Mouse (Mus musculus): Measurements from ENCODE around the gene Cmklr1. TPM values are rescaled to one million over a fixed set of nuclear protein-coding genes. Genes with fewer than 3 reads are reported as not detected.

The Cmklr1 gene
- polyA plus RNA-seq, 1 experiment from 2014 or later = 1.7 TPM

DNA sequence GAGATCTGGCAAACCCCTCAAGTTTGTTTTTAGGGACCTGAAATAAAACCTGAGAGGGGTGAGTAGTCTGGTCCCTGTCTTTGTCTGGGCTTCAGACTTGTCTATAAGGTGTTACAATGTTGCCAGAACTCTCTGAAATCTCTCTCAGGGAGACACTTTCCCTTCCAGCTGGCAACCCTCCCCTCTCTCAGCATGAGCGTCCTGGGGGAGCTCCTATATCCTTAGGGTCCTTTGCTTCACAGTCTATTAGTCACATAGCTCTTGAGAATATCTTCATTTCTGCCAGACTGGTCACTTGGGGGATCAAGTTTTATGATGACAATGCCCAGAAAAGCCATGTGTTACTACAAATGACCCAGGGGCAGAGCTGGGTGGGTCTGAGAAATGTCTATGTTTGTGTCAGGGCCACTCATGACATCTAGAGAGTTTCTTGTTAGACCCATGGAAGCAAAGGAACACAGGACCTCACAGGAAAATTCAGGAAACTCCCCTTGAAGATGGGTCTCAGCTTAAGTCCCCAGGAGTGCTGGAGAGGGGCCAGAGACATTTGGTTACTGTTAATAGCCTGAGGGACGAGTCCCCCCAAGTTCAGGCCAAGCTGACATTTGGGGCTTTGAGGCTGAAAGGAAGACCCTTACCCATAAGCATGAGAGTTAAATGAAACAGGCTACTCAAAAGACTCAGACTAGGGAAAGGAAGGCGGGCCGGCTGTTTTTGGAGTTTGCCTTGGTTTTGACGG lies 66.6 kb downstream of the Cmklr1 start:
- Histone ChIP-seq H3K27ac (replicated peaks) (no peak overlapping the region), H3K27me3 (no peaks in the 10 kb centered on the region), H3K9me3 (replicated peaks) (no peaks in the 10 kb centered on the region), H3K36me3 (replicated peaks) (no peaks in the 10 kb centered on the region), H3K4me1 (replicated peaks) (no peaks in the 10 kb centered on the region), H3K9ac (no peak overlapping the region), H3K4me2 (no peak overlapping the region), H3K4me3 (replicated peaks) (no peak overlapping the region)
- 47% methylated on average over 5 of the region's 5 CpGs for WGBS (ENCODE audit: insufficient replicate concordance)
- ATAC-seq (ENCODE audit: insufficient read depth) = no peak

DNA sequence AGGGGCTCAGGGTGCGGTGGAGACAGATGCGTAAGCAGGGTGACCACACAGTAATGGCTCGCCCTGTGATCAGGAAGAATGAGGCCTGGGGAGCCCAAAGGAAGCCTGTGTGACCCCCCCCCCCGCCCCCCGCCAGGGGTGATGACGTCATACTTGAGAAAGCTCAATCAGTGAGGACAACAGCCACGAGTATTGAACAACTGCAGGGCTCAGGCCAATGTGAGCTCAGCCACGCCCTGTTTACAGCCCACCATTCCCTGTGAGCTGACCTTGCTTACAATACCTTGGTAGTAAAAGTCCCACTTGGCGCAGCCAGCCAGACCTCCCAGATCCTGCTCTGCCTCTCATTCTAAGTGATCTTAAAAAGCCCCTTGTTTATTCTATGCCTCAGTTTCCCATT lies 69.4 kb downstream of the Cmklr1 start:
- Histone ChIP-seq H3K4me3 (replicated peaks) (no peak overlapping the region), H3K27ac (replicated peaks) (no peak overlapping the region), H3K36me3 (replicated peaks) (no peaks in the 10 kb centered on the region), H3K9me3 (replicated peaks) (no peaks in the 10 kb centered on the region), H3K27me3 (no peaks in the 10 kb centered on the region), H3K4me1 (replicated peaks) (no peaks in the 10 kb centered on the region), H3K9ac (no peak overlapping the region), H3K4me2 (no peak overlapping the region)
- no peak for ATAC-seq (ENCODE audit: insufficient read depth)
- WGBS (ENCODE audit: insufficient replicate concordance) = 44% methylated on average over 9 of the region's 9 CpGs

GRCm38 (mm10) chr5:113580248-113580647 lies 70.0 kb downstream of the Cmklr1 start:
- H3K4me2 ChIP-seq = no peak overlapping the region
- no peaks in the 10 kb centered on the region for H3K27me3 ChIP-seq
- no peaks in the 10 kb centered on the region for H3K36me3 ChIP-seq (replicated peaks)
- no peak overlapping the region for H3K4me3 ChIP-seq (replicated peaks)
- 35% methylated on average over 8 of the region's 8 CpGs for WGBS (ENCODE audit: insufficient replicate concordance)
- H3K9me3 ChIP-seq (replicated peaks) = no peaks in the 10 kb centered on the region
- no peak overlapping the region for H3K9ac ChIP-seq
- no peaks in the 10 kb centered on the region for H3K4me1 ChIP-seq (replicated peaks)
- no peak for ATAC-seq (ENCODE audit: insufficient read depth)
- no peak overlapping the region for H3K27ac ChIP-seq (replicated peaks)

GRCm38 (mm10) chr5:113579128-113579527 lies 71.1 kb downstream of the Cmklr1 start:
- H3K27me3 ChIP-seq = no peaks in the 10 kb centered on the region
- no peaks in the 10 kb centered on the region for H3K36me3 ChIP-seq (replicated peaks)
- 72% methylated on average over 4 of the region's 4 CpGs for WGBS (ENCODE audit: insufficient replicate concordance)
- no peak overlapping the region for H3K27ac ChIP-seq (replicated peaks)
- H3K4me1 ChIP-seq (replicated peaks) = no peaks in the 10 kb centered on the region
- H3K9me3 ChIP-seq (replicated peaks) = no peaks in the 10 kb centered on the region
- H3K9ac ChIP-seq = no peak overlapping the region
- no peak overlapping the region for H3K4me3 ChIP-seq (replicated peaks)
- H3K4me2 ChIP-seq = no peak overlapping the region
- ATAC-seq (ENCODE audit: insufficient read depth) = no peak

DNA sequence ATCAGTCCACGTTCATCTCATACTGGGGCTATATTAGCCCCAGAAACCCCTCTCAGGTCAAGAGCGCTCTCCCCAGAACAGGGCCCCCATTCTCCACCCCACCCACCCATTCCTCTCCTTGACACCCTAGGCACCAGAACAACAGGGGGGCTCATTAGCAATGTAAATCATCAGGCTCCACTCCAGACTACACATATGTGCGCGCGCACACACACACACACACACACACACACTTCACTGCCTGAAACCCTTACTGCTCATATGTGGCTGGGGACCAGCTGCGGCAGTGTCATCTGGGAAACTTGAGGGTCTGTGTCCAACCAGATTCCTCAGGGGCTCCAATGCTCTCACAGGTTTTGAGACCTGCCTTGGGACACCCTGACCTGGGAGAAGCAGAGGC lies 71.8 kb downstream of the Cmklr1 start:
- no peaks in the 10 kb centered on the region for H3K27me3 ChIP-seq
- ATAC-seq (ENCODE audit: insufficient read depth) = no peak
- H3K36me3 ChIP-seq (replicated peaks) = no peaks in the 10 kb centered on the region

DNA sequence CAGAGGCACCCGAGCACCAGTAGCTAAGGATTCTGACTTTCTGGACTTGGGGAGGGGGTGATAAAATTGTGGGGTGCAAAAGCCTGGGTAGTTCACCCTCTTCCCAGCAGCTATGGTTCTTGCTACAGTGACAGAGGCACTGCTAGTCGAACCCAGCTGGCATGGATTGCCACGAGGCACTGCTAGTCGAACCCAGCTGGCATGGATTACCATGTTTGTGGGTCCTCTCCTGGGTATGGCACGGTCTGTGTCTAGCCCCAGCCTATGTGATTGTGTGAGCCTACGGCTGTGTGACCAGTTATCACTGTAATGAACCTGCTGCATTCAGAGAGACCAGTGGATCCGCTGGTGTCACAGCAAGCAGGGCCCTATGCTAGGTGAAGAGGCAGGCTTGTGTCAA lies 72.7 kb downstream of the Cmklr1 start:
- WGBS (ENCODE audit: insufficient replicate concordance) = 61% methylated on average over 7 of the region's 7 CpGs
- Histone ChIP-seq H3K36me3 (replicated peaks) (no peaks in the 10 kb centered on the region), H3K9me3 (replicated peaks) (no peaks in the 10 kb centered on the region), H3K4me1 (replicated peaks) (no peaks in the 10 kb centered on the region), H3K4me3 (replicated peaks) (no peak overlapping the region), H3K9ac (no peak overlapping the region), H3K27me3 (no peaks in the 10 kb centered on the region), H3K27ac (replicated peaks) (no peak overlapping the region), H3K4me2 (no peak overlapping the region)
- ATAC-seq (ENCODE audit: insufficient read depth) = no peak

More for the DNA sequence above, 71.8 kb downstream of the Cmklr1 start:
- Histone ChIP-seq H3K9me3 (replicated peaks) (no peaks in the 10 kb centered on the region), H3K4me1 (replicated peaks) (no peaks in the 10 kb centered on the region), H3K9ac (no peak overlapping the region), H3K27ac (replicated peaks) (no peak overlapping the region), H3K4me2 (no peak overlapping the region), H3K4me3 (replicated peaks) (no peak overlapping the region)
- WGBS (ENCODE audit: insufficient replicate concordance) = 77% methylated on average over 6 of the region's 6 CpGs

DNA sequence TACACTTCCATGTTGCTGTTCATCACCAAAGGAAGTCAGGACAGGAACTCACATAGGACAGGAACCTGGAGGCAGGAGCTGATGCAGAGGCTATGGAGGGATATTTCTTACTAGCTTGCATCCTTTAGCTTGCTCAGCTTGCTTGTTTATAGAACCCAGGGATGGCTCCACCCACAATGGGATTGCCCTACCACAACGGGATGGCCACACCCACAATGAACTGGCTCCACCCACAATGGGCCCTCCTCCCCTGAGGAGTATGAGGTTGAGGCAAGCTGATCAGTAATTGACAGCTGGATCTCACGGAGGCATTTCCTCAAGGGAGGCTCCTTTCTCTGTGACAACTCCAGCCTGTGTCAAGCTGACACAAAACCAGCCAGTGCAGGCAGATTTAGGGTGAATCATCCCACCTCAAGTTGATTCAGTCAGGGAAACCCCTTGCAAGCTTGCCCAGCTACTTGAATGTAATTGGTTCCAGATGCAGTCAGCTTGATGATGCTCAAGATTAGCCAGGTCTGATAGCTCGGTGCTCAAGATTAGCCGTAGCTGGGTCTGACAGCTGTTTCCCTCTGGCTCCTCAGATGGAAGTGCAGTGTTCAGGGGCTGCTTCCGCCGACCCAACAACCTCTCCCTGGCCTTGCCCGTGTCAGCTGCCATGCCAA lies 80.0 kb downstream of the Cmklr1 start:
- no peak for ATAC-seq (ENCODE audit: insufficient read depth)
- no peak overlapping the region for H3K4me2 ChIP-seq
- no peaks in the 10 kb centered on the region for H3K36me3 ChIP-seq (replicated peaks)
- H3K27me3 ChIP-seq = no peaks in the 10 kb centered on the region
- H3K9ac ChIP-seq = no peak overlapping the region
- H3K27ac ChIP-seq (replicated peaks) = no peak overlapping the region
- H3K4me3 ChIP-seq (replicated peaks) = no peak overlapping the region
- no peaks in the 10 kb centered on the region for H3K4me1 ChIP-seq (replicated peaks)
- WGBS (ENCODE audit: insufficient replicate concordance) = 38% methylated on average over 7 of the region's 7 CpGs
- H3K9me3 ChIP-seq (replicated peaks) = no peaks in the 10 kb centered on the region

GRCm38 (mm10) chr5:113565858-113566257 lies 84.4 kb downstream of the Cmklr1 start:
- H3K4me2 ChIP-seq = no peak overlapping the region
- H3K27ac ChIP-seq (replicated peaks) = no peak overlapping the region
- 59% methylated on average over 12 of the region's 12 CpGs for whole genome bisulfite sequencing (ENCODE audit: insufficient replicate concordance)
- H3K36me3 ChIP-seq (replicated peaks) = no peaks in the 10 kb centered on the region
- H3K4me3 ChIP-seq (replicated peaks) = no peak overlapping the region
- no peaks in the 10 kb centered on the region for H3K27me3 ChIP-seq
- no peak overlapping the region for H3K9ac ChIP-seq
- ATAC-seq (ENCODE audit: insufficient read depth) = no peak
- no peaks in the 10 kb centered on the region for H3K9me3 ChIP-seq (replicated peaks)
- no peaks in the 10 kb centered on the region for H3K4me1 ChIP-seq (replicated peaks)

- WGBS (ENCODE audit: insufficient replicate concordance) = 59% methylated on average over 10 of the region's 10 CpGs
- no peak overlapping the region for H3K4me2 ChIP-seq
These were observed 84.9 kb downstream of the Cmklr1 start for GRCm38 (mm10) chr5:113565101-113565854.

GRCm38 (mm10) chr5:113564463-113564862 lies 85.8 kb downstream of the Cmklr1 start:
- no peak overlapping the region for H3K27ac ChIP-seq (replicated peaks)
- no peaks in the 10 kb centered on the region for H3K27me3 ChIP-seq
- no peak overlapping the region for H3K4me2 ChIP-seq
- H3K36me3 ChIP-seq (replicated peaks) = no peaks in the 10 kb centered on the region
- 22% methylated on average over 4 of the region's 4 CpGs for WGBS (ENCODE audit: insufficient replicate concordance)
- no peaks in the 10 kb centered on the region for H3K4me1 ChIP-seq (replicated peaks)
- H3K9me3 ChIP-seq (replicated peaks) = no peaks in the 10 kb centered on the region
- no peak overlapping the region for H3K9ac ChIP-seq
- no peak overlapping the region for H3K4me3 ChIP-seq (replicated peaks)
- no peak for ATAC-seq (ENCODE audit: insufficient read depth)

More at GRCm38 (mm10) chr5:113565101-113565854, 84.9 kb downstream of the Cmklr1 start:
- Histone ChIP-seq H3K27ac (replicated peaks) (no peak overlapping the region), H3K36me3 (replicated peaks) (no peaks in the 10 kb centered on the region), H3K9ac (no peak overlapping the region), H3K27me3 (no peaks in the 10 kb centered on the region), H3K4me3 (replicated peaks) (no peak overlapping the region), H3K9me3 (replicated peaks) (no peaks in the 10 kb centered on the region), H3K4me1 (replicated peaks) (no peaks in the 10 kb centered on the region)
- no peak for ATAC-seq (ENCODE audit: insufficient read depth)
